Mouse (Mus musculus): ENCODE results near the gene Pgm2l1. TPM values are rescaled to one million over a fixed set of nuclear protein-coding genes. Genes with fewer than 3 reads are reported as not detected.

The Pgm2l1 gene
- total and polyA plus RNA-seq, 3 experiments = 5.7 to 10.5 TPM; not detected in 1

- TF ChIP-seq USF2 (IDR thresholded peaks at IDR 0.05; ENCODE audit: borderline replicate concordance in 1 of 2, insufficient read depth in 1 of 2, low read depth in 1 of 2, low read length in 2 of 2) = no peak
- no peak for TF ChIP-seq TCF12 (IDR thresholded peaks at IDR 0.05; ENCODE audit: low read depth, low read length)
- no peak for TF ChIP-seq MEF2A (IDR thresholded peaks at IDR 0.05; ENCODE audit: extremely low read depth, insufficient replicate concordance, low read depth, low read length, poor library complexity, severe bottlenecking)
- TF ChIP-seq TAL1 (IDR thresholded peaks at IDR 0.05; ENCODE audit: low read length) = no peak
- no peak for TF ChIP-seq GATA1 (IDR thresholded peaks at IDR 0.05; ENCODE audit: low read depth, low read length)
- no peak for TF ChIP-seq MAX (IDR thresholded peaks at IDR 0.05; ENCODE audit: low read length)
- TF ChIP-seq BHLHE40 (IDR thresholded peaks at IDR 0.05; ENCODE audit: borderline replicate concordance, low read depth, low read length) = no peak
- no peak for TF ChIP-seq CHD1 (IDR thresholded peaks at IDR 0.05; ENCODE audit: low read depth, low read length)
- TF ChIP-seq ZNF384 (IDR thresholded peaks at IDR 0.05; ENCODE audit: low read depth, low read length) = no peak
- TF ChIP-seq MXI1 (IDR thresholded peaks at IDR 0.05; ENCODE audit: low read depth, low read length) = no peak
- no peak for TF ChIP-seq POLR2A (IDR thresholded peaks at IDR 0.05; ENCODE audit: control insufficient read depth in 1 of 2, insufficient read depth in 1 of 2, low read depth in 1 of 2, low read length in 2 of 2, poor library complexity in 1 of 2)
- no peak for TF ChIP-seq ETS1 (IDR thresholded peaks at IDR 0.05; ENCODE audit: low read depth, low read length)
- TF ChIP-seq E2F4 (IDR thresholded peaks at IDR 0.05; ENCODE audit: borderline replicate concordance, low read depth, low read length) = no peak
- TF ChIP-seq UBTF (IDR thresholded peaks at IDR 0.05; ENCODE audit: borderline replicate concordance, insufficient read depth, low read depth, low read length) = no peak
- no peak for TF ChIP-seq GABPA (IDR thresholded peaks at IDR 0.05; ENCODE audit: low read depth, low read length)
- TF ChIP-seq NRF1 (IDR thresholded peaks at IDR 0.05; ENCODE audit: insufficient read depth, low read depth, low read length, poor library complexity, severe bottlenecking) = no peak
- TF ChIP-seq TBP (IDR thresholded peaks at IDR 0.05; ENCODE audit: low read depth, low read length) = no peak
- no peaks in the 10 kb centered on the region for H3K79me2 ChIP-seq (ENCODE audit: control insufficient read depth, insufficient read depth, low read length, poor library complexity)
- no peak overlapping the region for H3K4me3 ChIP-seq (ENCODE audit: control insufficient read depth in 1 of 2, insufficient read depth in 1 of 2, low read depth in 2 of 2, low read length in 2 of 2)
- H3K27me3 ChIP-seq (ENCODE audit: control insufficient read depth in 1 of 2, insufficient read depth in 2 of 2, low read length in 2 of 2) = no peaks in the 10 kb centered on the region
- no peaks in the 10 kb centered on the region for H3K4me1 ChIP-seq (ENCODE audit: control insufficient read depth in 1 of 2, insufficient read depth in 2 of 2, low read length in 2 of 2)
- no peak overlapping the region for H3K9ac ChIP-seq (ENCODE audit: control insufficient read depth, low read depth, low read length, poor library complexity, severe bottlenecking)
- H3K36me3 ChIP-seq (ENCODE audit: control insufficient read depth in 1 of 2, insufficient read depth in 2 of 2, low read length in 2 of 2) = no peaks in the 10 kb centered on the region
- no peak overlapping the region for H3K27ac ChIP-seq (ENCODE audit: control insufficient read depth, low read depth, low read length)
- H3K9me3 ChIP-seq (replicated peaks; ENCODE audit: insufficient read depth, low read length) = no peaks in the 10 kb centered on the region
- DNase-seq (ENCODE audit: low read depth, low spot score) = no peak
Observed at GRCm38 (mm10) chr7:100323721-100324120, 96.5 kb downstream of the Pgm2l1 start.

DNA sequence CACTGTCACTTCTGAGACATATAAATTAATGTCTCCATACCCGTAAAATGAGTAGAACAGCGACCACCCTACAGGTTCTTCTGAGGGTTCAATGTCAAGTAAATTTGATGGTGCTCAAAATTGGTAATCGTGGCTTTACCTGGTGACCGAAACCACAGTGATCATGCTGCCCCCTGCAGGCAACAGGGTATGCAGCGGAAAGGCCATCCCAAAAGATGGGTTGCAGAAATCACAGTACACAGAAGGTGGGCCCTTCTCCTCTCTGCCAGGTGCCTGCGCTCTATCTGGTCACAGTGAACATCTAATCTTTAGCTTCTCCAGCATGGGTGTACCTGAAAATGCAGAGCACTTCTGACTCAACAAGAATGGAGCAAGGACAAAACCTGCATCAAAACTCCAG is 98.3 kb downstream of the Pgm2l1 start:
- H3K9me3 ChIP-seq (replicated peaks; ENCODE audit: insufficient read depth, low read length) = no peaks in the 10 kb centered on the region
- no peak overlapping the region for H3K4me3 ChIP-seq (ENCODE audit: control insufficient read depth in 1 of 2, insufficient read depth in 1 of 2, low read depth in 2 of 2, low read length in 2 of 2)
- DNase-seq (ENCODE audit: low read depth, low spot score) = peak; percentile 18
- H3K9ac ChIP-seq (ENCODE audit: control insufficient read depth, low read depth, low read length, poor library complexity, severe bottlenecking) = no peak overlapping the region
- peaks cover 0 to 2% of the 10 kb centered on the region in 2 experiments; a peak in 1 of 4 replicates for H3K36me3 ChIP-seq (ENCODE audit: control insufficient read depth in 1 of 2, insufficient read depth in 2 of 2, low read length in 2 of 2)
- H3K27ac ChIP-seq (ENCODE audit: control insufficient read depth, low read depth, low read length) = no peak overlapping the region
- no peak for TF ChIP-seq CHD1 (IDR thresholded peaks at IDR 0.05; ENCODE audit: low read depth, low read length)
- TF ChIP-seq SMC3 (IDR thresholded peaks at IDR 0.05; ENCODE audit: low read depth, low read length) = peak; percentile 64
- peak; percentile 69 to 81 (median 71) for TF ChIP-seq CTCF (IDR thresholded peaks at IDR 0.05 in 2 of 3, conservative IDR thresholded peaks at IDR 0.05 in 1 of 3; ENCODE audit: control insufficient read depth in 1 of 3, insufficient read depth in 1 of 3, low read depth in 2 of 3, low read length in 3 of 3, poor library complexity in 1 of 3, severe bottlenecking in 1 of 3)
- no peak for TF ChIP-seq USF2 (IDR thresholded peaks at IDR 0.05; ENCODE audit: borderline replicate concordance in 1 of 2, insufficient read depth in 1 of 2, low read depth in 1 of 2, low read length in 2 of 2)
- TF ChIP-seq RAD21 (IDR thresholded peaks at IDR 0.05; ENCODE audit: low read depth, low read length) = peak; percentile 48
- peak; percentile 32; the same call in 1 of the 2 replicates for TF ChIP-seq ZC3H11A (IDR thresholded peaks at IDR 0.05; ENCODE audit: low read depth, low read length)
- H3K27me3 ChIP-seq (ENCODE audit: control insufficient read depth in 1 of 2, insufficient read depth in 2 of 2, low read length in 2 of 2) = no peaks in the 10 kb centered on the region
- H3K4me1 ChIP-seq (ENCODE audit: control insufficient read depth in 1 of 2, insufficient read depth in 2 of 2, low read length in 2 of 2) = no peaks in the 10 kb centered on the region
- no peaks in the 10 kb centered on the region for H3K79me2 ChIP-seq (ENCODE audit: control insufficient read depth, insufficient read depth, low read length, poor library complexity)

Data from MEL (cell line).